Mouse (Mus musculus) lung, postnatal 0 days (tissue): ENCODE data around the gene Pip5k1b. TPM values are rescaled to one million over a fixed set of nuclear protein-coding genes. Genes with fewer than 3 reads are reported as not detected.

Experiments
- ATAC-seq: fragments of 200-750 bp; cut with Nextera tagmentation; 2 replicates; pipeline ENCODE4 v1.8.0; 2017; ENCODE audit warnings: moderate library complexity
- DNase-seq: peaks from one replicate; pipeline ENCODE4 v3.0.0-alpha.2; 2016; ENCODE audit warnings: low spot score
- H3K27ac ChIP-seq: fragments of 300-500 bp; sonication (generic); 2 replicates; pipeline ENCODE4 v1.5.1; 2014; ENCODE audit warnings: antibody characterized with exemption, mild to moderate bottlenecking, low read length, mixed read lengths
- H3K27me3 ChIP-seq: fragments of 300-500 bp; sonication (generic); replicated peaks from 2 replicates; pipeline ENCODE4 v1.6.1; 2014; ENCODE audit warnings: low read length, mixed read lengths; ENCODE audit not compliant: insufficient read depth
- H3K36me3 ChIP-seq: fragments of 300-500 bp; sonication (generic); 2 replicates; pipeline ENCODE4 v1.6.1; 2014; ENCODE audit warnings: low read length, mixed read lengths; ENCODE audit not compliant: insufficient read depth
- H3K4me1 ChIP-seq: fragments of 300-500 bp; sonication (generic); 2 replicates; pipeline ENCODE4 v1.6.1; 2014; ENCODE audit warnings: antibody characterized with exemption, low read depth, low read length, mixed read lengths; ENCODE audit not compliant: insufficient read depth
- H3K4me2 ChIP-seq: fragments of 300-500 bp; sonication (generic); replicated peaks from 2 replicates; pipeline ENCODE4 v1.6.1; 2014; ENCODE audit warnings: low read depth, mild to moderate bottlenecking, low read length, moderate library complexity, mixed read lengths
- H3K4me3 ChIP-seq: fragments of 300-500 bp; sonication (generic); 2 replicates; pipeline ENCODE4 v1.5.1; 2014; ENCODE audit warnings: low read depth, low read length
- H3K9ac ChIP-seq: fragments of 300-500 bp; sonication (generic); replicated peaks from 2 replicates; pipeline ENCODE4 v1.6.1; 2014; ENCODE audit warnings: low read depth, mild to moderate bottlenecking
- H3K9me3 ChIP-seq: fragments of 300-500 bp; sonication (generic); 2 replicates; pipeline ENCODE4 v1.6.1; 2016; ENCODE audit warnings: low read length, mixed read lengths
- CTCF ChIP-seq: IDR thresholded peaks from 2 replicates; pipeline ENCODE4 v1.5.1; 2016; ENCODE audit warnings: antibody characterized with exemption, mild to moderate bottlenecking
- EP300 ChIP-seq: IDR thresholded peaks from 2 replicates; pipeline ENCODE4 v1.6.1; 2016; ENCODE audit warnings: antibody characterized with exemption, mild to moderate bottlenecking, control low read depth
- WGBS: fragments of 180-500 bp; shearing (Covaris S2); extraction: QIAGEN DNeasy Blood & Tissue Kit; methylation state at CpG from one replicate; pipeline ENCODE4 v1.1.7; 2014; 5-methylcytosine and 5-hydroxymethylcytosine counted together
- polyA plus RNA-seq: library from polyadenylated mRNA; unstranded; fragments of >200 nt; fragmentation: Nextera tagmentation; extraction: Ambion mirVana; gene quantifications from 2 replicates; pipeline ENCODE4 v1.2.1, GENCODE M21; 2015

Gene Pip5k1b
- polyA plus RNA-seq, 1 experiment from 2014 or later: 14.5 TPM

- H3K9ac ChIP-seq: no peak overlapping the region
- 80% methylated on average over 8 of the region's 8 CpGs for WGBS
- TF ChIP-seq EP300 (no peak), CTCF (no peak)
- no peaks in the 10 kb centered on the region for H3K9me3 ChIP-seq
- no peaks in the 10 kb centered on the region for H3K4me1 ChIP-seq
- no peak overlapping the region for H3K4me3 ChIP-seq
- H3K27ac ChIP-seq: no peak overlapping the region
- H3K36me3 ChIP-seq: no peaks in the 10 kb centered on the region
- H3K4me2 ChIP-seq: no peak overlapping the region
- H3K27me3 ChIP-seq: no peaks in the 10 kb centered on the region
- ATAC-seq (no peak), DNase-seq (no peak)
Observed at GRCm38 (mm10) chr19:24450740-24451139, 104.9 kb downstream of the Pip5k1b start.

- TF ChIP-seq CTCF (no peak), EP300 (no peak)
- ATAC-seq (no peak), DNase-seq (no peak)
Observed at GRCm38 (mm10) chr19:24444322-24444721, 111.3 kb downstream of the Pip5k1b start.

GRCm38 (mm10) chr19:24439715-24440114, 116.0 kb downstream of the Pip5k1b start:
- Histone ChIP-seq H3K4me1 (no peaks in the 10 kb centered on the region), H3K4me2 (no peak overlapping the region), H3K4me3 (no peak overlapping the region), H3K9me3 (no peaks in the 10 kb centered on the region), H3K9ac (no peak overlapping the region), H3K27me3 (no peaks in the 10 kb centered on the region), H3K36me3 (no peaks in the 10 kb centered on the region), H3K27ac (no peak overlapping the region)
- ATAC-seq (no peak), DNase-seq (no peak)
- 69% methylated on average over 4 of the region's 4 CpGs for WGBS
- TF ChIP-seq EP300 (no peak), CTCF (no peak)

More at GRCm38 (mm10) chr19:24444322-24444721, 111.3 kb downstream of the Pip5k1b start:
- WGBS: 73% methylated on average over 3 of the region's 3 CpGs
- no peak overlapping the region for H3K4me3 ChIP-seq
- H3K27ac ChIP-seq: no peak overlapping the region
- no peak overlapping the region for H3K4me2 ChIP-seq
- H3K4me1 ChIP-seq: no peaks in the 10 kb centered on the region
- no peaks in the 10 kb centered on the region for H3K36me3 ChIP-seq
- H3K9ac ChIP-seq: no peak overlapping the region
- no peaks in the 10 kb centered on the region for H3K9me3 ChIP-seq
- no peaks in the 10 kb centered on the region for H3K27me3 ChIP-seq

- H3K36me3 ChIP-seq: no peaks in the 10 kb centered on the region
- H3K4me3 ChIP-seq: no peak overlapping the region
- ATAC-seq: no peak
- no peaks in the 10 kb centered on the region for H3K9me3 ChIP-seq
- H3K4me1 ChIP-seq: no peaks in the 10 kb centered on the region
- TF ChIP-seq CTCF: no peak
- TF ChIP-seq EP300: no peak
- no peak overlapping the region for H3K4me2 ChIP-seq
- H3K27ac ChIP-seq: no peak overlapping the region
- H3K9ac ChIP-seq: no peak overlapping the region
- no peak for DNase-seq
- H3K27me3 ChIP-seq: no peaks in the 10 kb centered on the region
- 63% methylated on average over 6 of the region's 6 CpGs for WGBS
Observed at GRCm38 (mm10) chr19:24434291-24434690, 121.4 kb downstream of the Pip5k1b start.

DNA sequence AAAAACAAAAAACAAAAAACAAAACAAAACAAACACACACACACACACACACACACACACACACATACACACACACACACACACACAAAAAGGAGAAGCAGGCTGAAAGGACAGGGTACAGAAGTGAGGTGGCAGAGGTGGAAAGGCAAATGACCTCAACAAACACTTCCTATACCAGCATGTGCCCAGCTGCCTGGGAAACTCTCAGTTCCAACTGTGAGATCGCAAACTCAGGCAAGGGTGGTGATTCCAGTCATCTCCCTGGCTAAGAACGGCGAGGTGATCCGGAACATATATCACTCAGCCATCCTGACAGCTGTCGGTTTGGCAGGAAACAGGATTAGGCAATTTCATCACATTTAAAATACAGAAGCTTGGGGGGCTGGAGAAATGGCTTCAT, 123.2 kb downstream of the Pip5k1b start:
- TF ChIP-seq CTCF (no peak), EP300 (no peak)
- ATAC-seq: no peak
- no peak overlapping the region for H3K27ac ChIP-seq
- H3K4me1 ChIP-seq: no peaks in the 10 kb centered on the region
- no peak for DNase-seq
- H3K4me3 ChIP-seq: no peak overlapping the region
- no peak overlapping the region for H3K9ac ChIP-seq
- no peaks in the 10 kb centered on the region for H3K9me3 ChIP-seq
- H3K36me3 ChIP-seq: no peaks in the 10 kb centered on the region
- H3K4me2 ChIP-seq: no peak overlapping the region
- no peaks in the 10 kb centered on the region for H3K27me3 ChIP-seq
- WGBS: 68% methylated on average over 5 of the region's 5 CpGs

DNA sequence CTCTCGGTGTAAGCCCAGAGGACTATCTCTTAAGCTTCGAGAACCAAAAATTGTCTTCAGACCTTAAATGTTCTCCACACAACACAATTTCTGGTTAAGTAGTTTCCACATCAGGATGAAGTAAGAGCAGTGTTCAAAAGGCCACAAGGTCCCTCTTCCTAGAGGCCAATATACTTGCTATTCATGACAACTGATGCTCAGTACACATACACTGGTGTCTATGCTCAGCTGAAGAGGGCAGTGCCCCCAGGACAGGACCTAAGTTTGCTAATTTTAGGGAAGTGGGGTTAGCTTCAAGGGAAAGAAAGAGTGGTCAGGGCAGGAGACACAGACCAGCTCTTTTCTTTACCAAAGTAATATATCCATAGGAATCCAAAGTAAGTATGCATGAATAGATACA, 124.3 kb downstream of the Pip5k1b start:
- WGBS: 88% methylated on average over 2 of the region's 2 CpGs
- TF ChIP-seq CTCF (no peak), EP300 (no peak)
- no peak overlapping the region for H3K4me2 ChIP-seq
- no peaks in the 10 kb centered on the region for H3K36me3 ChIP-seq
- H3K9me3 ChIP-seq: no peaks in the 10 kb centered on the region
- no peak overlapping the region for H3K27ac ChIP-seq
- H3K27me3 ChIP-seq: no peaks in the 10 kb centered on the region
- no peak overlapping the region for H3K9ac ChIP-seq
- no peak for ATAC-seq
- no peak overlapping the region for H3K4me3 ChIP-seq
- no peaks in the 10 kb centered on the region for H3K4me1 ChIP-seq
- DNase-seq: no peak

- no peaks in the 10 kb centered on the region for H3K4me1 ChIP-seq
- H3K27me3 ChIP-seq: no peaks in the 10 kb centered on the region
- no peak for TF ChIP-seq CTCF
- 92% methylated on average over 3 of the region's 3 CpGs for WGBS
- H3K4me2 ChIP-seq: no peak overlapping the region
- no peak for ATAC-seq
- no peaks in the 10 kb centered on the region for H3K9me3 ChIP-seq
- no peak for DNase-seq
- H3K4me3 ChIP-seq: no peak overlapping the region
- H3K27ac ChIP-seq: no peak overlapping the region
- no peak overlapping the region for H3K9ac ChIP-seq
- no peaks in the 10 kb centered on the region for H3K36me3 ChIP-seq
Observed at GRCm38 (mm10) chr19:24428011-24428410, 127.7 kb downstream of the Pip5k1b start.
